Mouse (Mus musculus): ENCODE results near the gene Ttc34. TPM values are rescaled to one million over a fixed set of nuclear protein-coding genes. Genes with fewer than 3 reads are reported as not detected.

Gene Ttc34
- polyA plus RNA-seq, 1 experiment from 2014 or later: 1.6 TPM

GRCm38 (mm10) chr4:154898506-154899446 lies 61.5 kb downstream of the Ttc34 start, which contains the start of gene Fam213b:
Fam213b (minus strand) TSS chr4:154899135.
- peak within 1 kb of the TSS; percentile 69 for H3K27ac ChIP-seq (replicated peaks)
- ATAC-seq (ENCODE audit: low FRiP score): peak; percentile 97

GRCm38 (mm10) chr4:154902371-154902770 lies 65.1 kb downstream of the Ttc34 start:
- Histone ChIP-seq H3K9ac (replicated peaks) (no peak overlapping the region), H3K27ac (replicated peaks) (no peak overlapping the region), H3K9me3 (replicated peaks) (no peaks in the 10 kb centered on the region), H3K4me3 (replicated peaks) (no peak overlapping the region), H3K36me3 (no peaks in the 10 kb centered on the region), H3K4me1 (peaks cover 25% of the 10 kb centered on the region), H3K27me3 (replicated peaks) (peaks cover 9% of the 10 kb centered on the region; the same call in 1 of the 2 replicates), H3K4me2 (no peak overlapping the region)
- no peak for ATAC-seq (ENCODE audit: low FRiP score)
- WGBS: 97% methylated on average over 2 of the region's 2 CpGs

More at GRCm38 (mm10) chr4:154898506-154899446, 61.5 kb downstream of the Ttc34 start, which contains the start of gene Fam213b:
- Histone ChIP-seq H3K27me3 (replicated peaks) (peaks cover 5% of the 10 kb centered on the region; the same call in 1 of the 2 replicates), H3K4me2 (peak within 1 kb of the TSS; percentile 88), H3K9ac (replicated peaks) (peak within 1 kb of the TSS; percentile 68), H3K4me3 (replicated peaks) (peak within 1 kb of the TSS; percentile 61), H3K36me3 (no peaks in the 10 kb centered on the region), H3K9me3 (replicated peaks) (no peaks in the 10 kb centered on the region), H3K4me1 (peaks cover 32% of the 10 kb centered on the region)
- WGBS: 4% methylated on average over 43 of the region's 43 CpGs

- peak; percentile 88 for ATAC-seq (ENCODE audit: low FRiP score)
- Histone ChIP-seq H3K9me3 (replicated peaks) (no peaks in the 10 kb centered on the region), H3K27ac (replicated peaks) (no peak overlapping the region), H3K36me3 (no peaks in the 10 kb centered on the region), H3K4me1 (peaks cover 10% of the 10 kb centered on the region; the same call in 1 of the 2 replicates), H3K4me3 (replicated peaks) (peak overlapping the region; percentile 33), H3K27me3 (replicated peaks) (peaks cover 9% of the 10 kb centered on the region; the same call in 1 of the 2 replicates), H3K4me2 (peak overlapping the region; percentile 67), H3K9ac (replicated peaks) (peak overlapping the region; percentile 37; the same call in 1 of the 2 replicates)
- WGBS: 4% methylated on average over 16 of the region's 16 CpGs
Observed at GRCm38 (mm10) chr4:154904185-154905071, 67.2 kb downstream of the Ttc34 start.

GRCm38 (mm10) chr4:154907833-154908232 lies 70.6 kb downstream of the Ttc34 start:
- H3K4me2 ChIP-seq: 0 out of 2 replicates have a peak overlapping the region, but pooled peaks have one; percentile 13

GRCm38 (mm10) chr4:154908490-154908889 lies 71.2 kb downstream of the Ttc34 start:
- Histone ChIP-seq H3K4me3 (replicated peaks) (no peak overlapping the region), H3K27ac (replicated peaks) (no peak overlapping the region), H3K4me2 (no peak overlapping the region), H3K27me3 (replicated peaks) (peaks cover 5% of the 10 kb centered on the region; the same call in 1 of the 2 replicates), H3K4me1 (peaks cover 18% of the 10 kb centered on the region), H3K9me3 (replicated peaks) (no peaks in the 10 kb centered on the region), H3K36me3 (no peaks in the 10 kb centered on the region), H3K9ac (replicated peaks) (no peak overlapping the region)
- ATAC-seq (ENCODE audit: low FRiP score): no peak
- 90% methylated on average over 5 of the region's 5 CpGs for WGBS

More at GRCm38 (mm10) chr4:154907833-154908232, 70.6 kb downstream of the Ttc34 start:
- Histone ChIP-seq H3K9me3 (replicated peaks) (no peaks in the 10 kb centered on the region), H3K36me3 (no peaks in the 10 kb centered on the region), H3K4me3 (replicated peaks) (no peak overlapping the region), H3K27ac (replicated peaks) (no peak overlapping the region; the same call in 1 of the 2 replicates), H3K27me3 (replicated peaks) (peaks cover 5% of the 10 kb centered on the region; the same call in 1 of the 2 replicates), H3K9ac (replicated peaks) (no peak overlapping the region), H3K4me1 (peaks cover 18% of the 10 kb centered on the region)
- peak; percentile 83 for ATAC-seq (ENCODE audit: low FRiP score)
- WGBS: 46% methylated on average over 17 of the region's 17 CpGs

GRCm38 (mm10) chr4:154910606-154911522 lies 73.6 kb downstream of the Ttc34 start:
- no peak for ATAC-seq (ENCODE audit: low FRiP score)
- Histone ChIP-seq H3K9ac (replicated peaks) (no peak overlapping the region), H3K36me3 (no peaks in the 10 kb centered on the region), H3K4me2 (no peak overlapping the region), H3K27ac (replicated peaks) (no peak overlapping the region), H3K27me3 (replicated peaks) (no peaks in the 10 kb centered on the region), H3K4me1 (peaks cover 12% of the 10 kb centered on the region), H3K4me3 (replicated peaks) (no peak overlapping the region), H3K9me3 (replicated peaks) (no peaks in the 10 kb centered on the region)
- 35% methylated on average over 15 of the region's 15 CpGs for WGBS

- Histone ChIP-seq H3K4me1 (peaks cover 12% of the 10 kb centered on the region), H3K4me3 (replicated peaks) (no peak overlapping the region), H3K4me2 (no peak overlapping the region), H3K9me3 (replicated peaks) (no peaks in the 10 kb centered on the region), H3K36me3 (no peaks in the 10 kb centered on the region), H3K27me3 (replicated peaks) (no peaks in the 10 kb centered on the region), H3K27ac (replicated peaks) (no peak overlapping the region), H3K9ac (replicated peaks) (no peak overlapping the region)
- no peak for ATAC-seq (ENCODE audit: low FRiP score)
- 79% methylated on average over 2 of the region's 2 CpGs for WGBS
Observed at GRCm38 (mm10) chr4:154911644-154912043, 74.4 kb downstream of the Ttc34 start.

GRCm38 (mm10) chr4:154913845-154914244 lies 76.6 kb downstream of the Ttc34 start:
- Histone ChIP-seq H3K9ac (replicated peaks) (no peak overlapping the region), H3K27ac (replicated peaks) (no peak overlapping the region), H3K36me3 (no peaks in the 10 kb centered on the region), H3K27me3 (replicated peaks) (no peaks in the 10 kb centered on the region), H3K4me3 (replicated peaks) (no peak overlapping the region), H3K9me3 (replicated peaks) (no peaks in the 10 kb centered on the region), H3K4me1 (peaks cover 8% of the 10 kb centered on the region), H3K4me2 (no peak overlapping the region)
- ATAC-seq (ENCODE audit: low FRiP score): no peak
- WGBS: 96% methylated on average over 3 of the region's 3 CpGs

GRCm38 (mm10) chr4:154914252-154914651 lies 77.0 kb downstream of the Ttc34 start:
- H3K27ac ChIP-seq (replicated peaks): no peak overlapping the region
- no peaks in the 10 kb centered on the region for H3K27me3 ChIP-seq (replicated peaks)
- 95% methylated on average over 4 of the region's 4 CpGs for WGBS
- peaks cover 8% of the 10 kb centered on the region for H3K4me1 ChIP-seq
- H3K9ac ChIP-seq (replicated peaks): no peak overlapping the region
- H3K4me3 ChIP-seq (replicated peaks): no peak overlapping the region
- no peak overlapping the region for H3K4me2 ChIP-seq
- no peaks in the 10 kb centered on the region for H3K9me3 ChIP-seq (replicated peaks)
- ATAC-seq (ENCODE audit: low FRiP score): no peak
- H3K36me3 ChIP-seq: no peaks in the 10 kb centered on the region

GRCm38 (mm10) chr4:154914707-154915106 lies 77.4 kb downstream of the Ttc34 start:
- H3K4me2 ChIP-seq: no peak overlapping the region
- 78% methylated on average over 3 of the region's 3 CpGs for WGBS
- peaks cover 8% of the 10 kb centered on the region for H3K4me1 ChIP-seq
- no peaks in the 10 kb centered on the region for H3K36me3 ChIP-seq
- no peak for ATAC-seq (ENCODE audit: low FRiP score)
- H3K27ac ChIP-seq (replicated peaks): no peak overlapping the region
- no peak overlapping the region for H3K4me3 ChIP-seq (replicated peaks)
- no peaks in the 10 kb centered on the region for H3K27me3 ChIP-seq (replicated peaks)
- H3K9ac ChIP-seq (replicated peaks): no peak overlapping the region
- no peaks in the 10 kb centered on the region for H3K9me3 ChIP-seq (replicated peaks)
